Mouse (Mus musculus): Measurements from ENCODE around the gene Gria2. TPM values are rescaled to one million over a fixed set of nuclear protein-coding genes. Genes with fewer than 3 reads are reported as not detected.

The Gria2 gene
- total and polyA plus RNA-seq, 3 experiments: not detected

DNA sequence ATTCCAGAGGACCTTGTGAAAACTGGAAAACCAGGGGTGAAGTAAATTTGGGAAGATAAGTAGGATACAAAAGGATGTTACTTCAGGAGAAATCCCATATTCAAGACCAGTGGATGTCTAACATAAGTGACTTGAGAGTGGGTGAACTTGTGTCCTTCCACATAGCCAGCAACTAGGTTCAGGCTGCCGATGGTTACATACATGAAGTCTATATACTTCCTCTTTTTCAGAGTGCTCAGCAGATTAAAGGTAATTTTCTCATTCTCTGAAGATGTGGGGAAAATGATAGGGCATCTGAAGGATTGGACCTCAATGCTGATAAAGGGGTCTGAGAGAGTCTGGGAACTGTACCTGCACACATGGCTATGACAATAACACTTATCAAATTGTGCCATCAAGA, 21.3 kb upstream of the Gria2 start:
- no peaks in the 10 kb centered on the region for H3K4me1 ChIP-seq (ENCODE audit: control insufficient read depth in 1 of 2, insufficient read depth in 2 of 2, low read length in 2 of 2)
- H3K36me3 ChIP-seq (ENCODE audit: control insufficient read depth in 1 of 2, insufficient read depth in 2 of 2, low read length in 2 of 2): no peaks in the 10 kb centered on the region
- TF ChIP-seq ETS1 (IDR thresholded peaks at IDR 0.05; ENCODE audit: low read depth, low read length): no peak
- TF ChIP-seq ZNF384 (IDR thresholded peaks at IDR 0.05; ENCODE audit: low read depth, low read length): no peak
- no peak for TF ChIP-seq MYB (IDR thresholded peaks at IDR 0.05; ENCODE audit: low read depth, low read length)
- TF ChIP-seq ELF1 (IDR thresholded peaks at IDR 0.05; ENCODE audit: low read depth, low read length): no peak
- TF ChIP-seq TBP (IDR thresholded peaks at IDR 0.05; ENCODE audit: low read depth, low read length): no peak
- TF ChIP-seq BHLHE40 (IDR thresholded peaks at IDR 0.05; ENCODE audit: borderline replicate concordance, low read depth, low read length): no peak
- no peak for TF ChIP-seq RAD21 (IDR thresholded peaks at IDR 0.05; ENCODE audit: low read depth, low read length)
- no peak for TF ChIP-seq CHD1 (IDR thresholded peaks at IDR 0.05; ENCODE audit: low read depth, low read length)
- no peak for TF ChIP-seq CTCF (IDR thresholded peaks at IDR 0.05 in 2 of 3, conservative IDR thresholded peaks at IDR 0.05 in 1 of 3; ENCODE audit: control insufficient read depth in 1 of 3, insufficient read depth in 1 of 3, low read depth in 2 of 3, low read length in 3 of 3, poor library complexity in 1 of 3, severe bottlenecking in 1 of 3)
- no peak for TF ChIP-seq SMC3 (IDR thresholded peaks at IDR 0.05; ENCODE audit: low read depth, low read length)
- no peak for TF ChIP-seq KAT2A (conservative IDR thresholded peaks at IDR 0.05; ENCODE audit: low read depth, low read length)
- TF ChIP-seq NRF1 (IDR thresholded peaks at IDR 0.05; ENCODE audit: insufficient read depth, low read depth, low read length, poor library complexity, severe bottlenecking): no peak
- no peak for TF ChIP-seq MXI1 (IDR thresholded peaks at IDR 0.05; ENCODE audit: low read depth, low read length)
- no peak overlapping the region for H3K9ac ChIP-seq (ENCODE audit: control insufficient read depth, low read depth, low read length, poor library complexity, severe bottlenecking)
- no peak overlapping the region for H3K4me3 ChIP-seq (ENCODE audit: control insufficient read depth in 1 of 2, insufficient read depth in 1 of 2, low read depth in 2 of 2, low read length in 2 of 2)
- no peaks in the 10 kb centered on the region for H3K9me3 ChIP-seq (replicated peaks; ENCODE audit: insufficient read depth, low read length)
- no peaks in the 10 kb centered on the region for H3K79me2 ChIP-seq (ENCODE audit: control insufficient read depth, insufficient read depth, low read length, poor library complexity)
- no peaks in the 10 kb centered on the region for H3K27me3 ChIP-seq (ENCODE audit: control insufficient read depth in 1 of 2, insufficient read depth in 2 of 2, low read length in 2 of 2)
- DNase-seq (ENCODE audit: low read depth, low spot score): no peak
- H3K27ac ChIP-seq (ENCODE audit: control insufficient read depth, low read depth, low read length): no peak overlapping the region

DNA sequence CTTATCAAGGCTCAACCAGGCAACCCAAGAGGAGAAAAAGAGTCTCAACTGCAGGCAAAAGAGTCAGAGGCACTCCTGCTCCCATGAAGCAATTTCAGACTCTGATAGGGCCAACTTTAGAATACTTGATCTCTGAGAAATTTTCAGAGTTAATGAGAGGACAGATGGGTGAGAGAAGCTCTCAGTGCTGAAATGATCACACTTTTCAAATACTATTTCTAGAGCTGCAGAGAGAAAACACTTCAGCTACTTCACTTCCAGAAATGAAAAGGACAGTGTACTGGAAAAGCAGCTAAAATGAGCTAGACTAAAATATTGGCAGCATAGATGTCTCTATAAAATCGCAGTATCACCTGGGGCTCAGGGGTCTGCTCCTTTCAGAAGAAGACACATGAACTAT, 16.0 kb upstream of the Gria2 start:
- no peak for DNase-seq (ENCODE audit: low read depth, low spot score)
- no peaks in the 10 kb centered on the region for H3K27me3 ChIP-seq (ENCODE audit: control insufficient read depth in 1 of 2, insufficient read depth in 2 of 2, low read length in 2 of 2)
- H3K9me3 ChIP-seq (replicated peaks; ENCODE audit: insufficient read depth, low read length): no peaks in the 10 kb centered on the region
- H3K9ac ChIP-seq (ENCODE audit: control insufficient read depth, low read depth, low read length, poor library complexity, severe bottlenecking): no peak overlapping the region
- no peaks in the 10 kb centered on the region for H3K36me3 ChIP-seq (ENCODE audit: control insufficient read depth in 1 of 2, insufficient read depth in 2 of 2, low read length in 2 of 2)
- TF ChIP-seq HCFC1 (IDR thresholded peaks at IDR 0.05; ENCODE audit: low read depth, low read length) (no peak), GATA1 (IDR thresholded peaks at IDR 0.05; ENCODE audit: low read depth, low read length) (no peak), KAT2A (conservative IDR thresholded peaks at IDR 0.05; ENCODE audit: low read depth, low read length) (no peak), MXI1 (IDR thresholded peaks at IDR 0.05; ENCODE audit: low read depth, low read length) (no peak), POLR2AphosphoS2 (IDR thresholded peaks at IDR 0.05; ENCODE audit: low read length) (no peak), MAX (IDR thresholded peaks at IDR 0.05; ENCODE audit: low read length) (no peak), RCOR1 (IDR thresholded peaks at IDR 0.05; ENCODE audit: low read depth, low read length) (no peak), RAD21 (IDR thresholded peaks at IDR 0.05; ENCODE audit: low read depth, low read length) (no peak)
- H3K79me2 ChIP-seq (ENCODE audit: control insufficient read depth, insufficient read depth, low read length, poor library complexity): no peaks in the 10 kb centered on the region
- H3K27ac ChIP-seq (ENCODE audit: control insufficient read depth, low read depth, low read length): no peak overlapping the region
- no peak overlapping the region for H3K4me3 ChIP-seq (ENCODE audit: control insufficient read depth in 1 of 2, insufficient read depth in 1 of 2, low read depth in 2 of 2, low read length in 2 of 2)
- H3K4me1 ChIP-seq (ENCODE audit: control insufficient read depth in 1 of 2, insufficient read depth in 2 of 2, low read length in 2 of 2): no peaks in the 10 kb centered on the region

Measured in MEL (cell line).